Mouse (Mus musculus) heart, adult 9 months (tissue): ENCODE measurements at regions not wholly inside any gene's neighbourhood (a gene's known extent, or its start where the extent isn't known, plus 50 kb on each side); places are given as distances from the start of the nearest gene placed in this dataset.

Experiments used
- DNase-seq, 2 experiments: peaks; one replicate each; pipeline ENCODE4 v3.0.0; 2022; ENCODE audit warnings: low spot score in 2 of 2

DNA sequence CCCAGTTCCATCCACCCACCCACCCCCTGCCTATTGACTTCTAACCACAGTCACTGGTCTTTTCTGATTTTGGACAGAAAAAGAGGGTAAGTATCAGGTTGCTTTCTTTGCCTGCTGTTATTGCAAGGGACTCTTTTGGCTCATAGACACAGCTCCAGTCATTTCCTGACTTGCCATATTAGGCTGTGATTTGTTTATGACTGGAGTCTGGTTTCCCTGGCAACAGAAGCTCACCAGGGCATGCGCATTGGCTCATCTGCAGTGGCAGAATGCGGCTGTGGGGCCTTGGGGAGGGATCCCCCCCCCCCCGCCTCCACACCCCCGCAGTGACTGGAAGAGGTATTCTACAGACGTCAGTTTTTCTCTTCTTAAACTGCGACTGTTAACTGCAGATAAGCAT is 65.9 kb downstream of the Cdr1 start:
- peak in 1 of 2 experiments; percentile 1 for DNase-seq

DNA sequence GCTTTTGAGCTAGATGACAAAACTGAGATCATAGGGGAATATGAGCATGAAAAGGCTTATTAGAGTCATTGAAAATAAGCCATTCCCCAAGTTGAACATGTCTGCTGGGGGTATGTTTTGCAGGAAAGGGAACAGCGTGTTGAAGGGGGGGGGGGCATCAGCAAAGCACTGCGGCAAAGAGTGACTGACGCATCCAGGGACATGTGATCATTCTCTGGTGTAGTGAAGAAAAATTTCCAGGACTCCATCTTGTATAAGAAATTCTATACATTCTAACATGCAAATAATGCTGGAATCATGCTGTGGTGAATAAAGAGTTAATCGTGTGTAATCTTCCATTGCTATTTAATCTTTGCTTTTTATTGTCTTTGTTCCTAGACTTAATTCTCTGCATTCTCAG is 68.0 kb downstream of the Cdr1 start:
- DNase-seq = no peak

GRCm38 (mm10) chrX:61116010-61116447 is 69.3 kb downstream of the Cdr1 start:
- no peak for DNase-seq
